Comparison of ENCODE assay signal across 13 mouse cellular contexts in genomic region chr4:151738280-151738679, GRCm38 (mm10).
DNase-seq lines count a peak whose midpoint lies in the region; ATAC-seq lines count a peak whose summit lies in the region.
"Had no signal": no experiment of that assay in that cellular context is flagged by ENCODE, and none has a peak within 500 bp of the region (broad histone marks: within the 10 kb centered on the region; RNA-seq: fewer than 3 reads in every experiment).

No protein-coding gene starts in this region.

- H3K4me2 ChIP-seq in embryonic facial prominence, embryonic 12.5 days (replicated peaks): no peak overlapping the region
- no peak overlapping the region for H3K4me2 ChIP-seq in heart, embryonic 16.5 days (ENCODE audit: low read depth, low read length)
- H3K4me2 ChIP-seq in neural tube, embryonic 13.5 days: no peak overlapping the region
- H3K4me2 ChIP-seq: liver, embryonic 13.5 days; stomach, embryonic 15.5 days had no signal

- DNase-seq in embryonic facial prominence, embryonic 10.5 days (ENCODE audit: low spot score): no peak
- DNase-seq in heart, postnatal 25 days (ENCODE audit: low spot score): no peak
- DNase-seq in neural tube, embryonic 10.5 days (ENCODE audit: extremely low spot score, low spot score): no peak
- peak; percentile 45 to 46 for DNase-seq in layer of hippocampus, postnatal 10 days (ENCODE audit: low spot score in 2 of 2)
- no peak for DNase-seq in spleen, postnatal 10 days (ENCODE audit: low spot score in 2 of 2)
- DNase-seq: cerebellum, adult 18-20 months; kidney, adult 11 months; liver, embryonic 13.5 days; thymus, postnatal 4 days had no signal

- ATAC-seq in embryonic facial prominence, embryonic 12.5 days (ENCODE audit: insufficient number of reproducible peaks, insufficient read depth, low FRiP score, low TSS enrichment): no peak
- no peak for ATAC-seq in heart, embryonic 16.5 days (replicated peaks; ENCODE audit: extremely low read depth, insufficient read depth, low FRiP score)
- no peak for ATAC-seq in neural tube, embryonic 13.5 days (ENCODE audit: low read depth)

- 75% methylated on average over 5 of the region's 5 CpGs for WGBS in embryonic facial prominence, embryonic 12.5 days
- WGBS in embryonic facial prominence, embryonic 10.5 days: 87% methylated on average over 5 of the region's 5 CpGs
- WGBS in heart, embryonic 16.5 days: 49% methylated on average over 5 of the region's 5 CpGs
- WGBS in neural tube, embryonic 13.5 days: 78% methylated on average over 5 of the region's 5 CpGs

- H3K27ac ChIP-seq in embryonic facial prominence, embryonic 12.5 days: 0 out of 2 replicates have a peak overlapping the region, but pooled peaks have one; percentile 17
- no peak overlapping the region for H3K27ac ChIP-seq in embryonic facial prominence, embryonic 10.5 days (replicated peaks)
- H3K27ac ChIP-seq in heart, embryonic 16.5 days (ENCODE audit: low read length): peak overlapping the region; percentile 5
- peak overlapping the region; percentile 67 for H3K27ac ChIP-seq in neural tube, embryonic 13.5 days (replicated peaks)
- H3K27ac ChIP-seq: liver, embryonic 13.5 days; stomach, embryonic 15.5 days had no signal

- no peak overlapping the region for H3K9ac ChIP-seq in embryonic facial prominence, embryonic 12.5 days
- H3K9ac ChIP-seq in heart, embryonic 16.5 days (ENCODE audit: low read length): no peak overlapping the region
- 0 out of 2 replicates have a peak overlapping the region, but pooled peaks have one; percentile 8 for H3K9ac ChIP-seq in neural tube, embryonic 13.5 days
- H3K9ac ChIP-seq: liver, embryonic 13.5 days; stomach, embryonic 15.5 days had no signal

- no peak overlapping the region for H3K4me3 ChIP-seq in embryonic facial prominence, embryonic 12.5 days
- no peak overlapping the region for H3K4me3 ChIP-seq in embryonic facial prominence, embryonic 10.5 days
- no peak overlapping the region for H3K4me3 ChIP-seq in heart, embryonic 16.5 days (ENCODE audit: low read length)
- no peak overlapping the region for H3K4me3 ChIP-seq in neural tube, embryonic 13.5 days
- H3K4me3 ChIP-seq: liver, embryonic 13.5 days; stomach, embryonic 15.5 days had no signal

- H3K27me3 ChIP-seq in embryonic facial prominence, embryonic 12.5 days: no peaks in the 10 kb centered on the region
- H3K27me3 ChIP-seq in embryonic facial prominence, embryonic 10.5 days (replicated peaks; ENCODE audit: low read depth, poor library complexity, severe bottlenecking): no peaks in the 10 kb centered on the region
- no peaks in the 10 kb centered on the region for H3K27me3 ChIP-seq in heart, embryonic 16.5 days (ENCODE audit: control insufficient read depth, insufficient read depth, low read length)
- H3K27me3 ChIP-seq in neural tube, embryonic 13.5 days: no peaks in the 10 kb centered on the region
- H3K27me3 ChIP-seq: liver, embryonic 13.5 days; stomach, embryonic 15.5 days had no signal

- intact Hi-C loops in heart, postnatal 25 days (cut with DNase I): loop anchor here (5.0 kb wide), 1 partner anchor 51 kb away; no protein-coding TSS in a partner anchor

- H3K36me3 ChIP-seq in embryonic facial prominence, embryonic 12.5 days: no peaks in the 10 kb centered on the region
- H3K36me3 ChIP-seq in embryonic facial prominence, embryonic 10.5 days (replicated peaks): no peaks in the 10 kb centered on the region
- no peaks in the 10 kb centered on the region for H3K36me3 ChIP-seq in heart, embryonic 16.5 days (ENCODE audit: control insufficient read depth, insufficient read depth)
- H3K36me3 ChIP-seq in neural tube, embryonic 13.5 days: no peaks in the 10 kb centered on the region
- H3K36me3 ChIP-seq: liver, embryonic 13.5 days; stomach, embryonic 15.5 days had no signal

- no peaks in the 10 kb centered on the region for H3K9me3 ChIP-seq in embryonic facial prominence, embryonic 12.5 days
- no peaks in the 10 kb centered on the region for H3K9me3 ChIP-seq in embryonic facial prominence, embryonic 10.5 days
- H3K9me3 ChIP-seq in heart, embryonic 16.5 days (replicated peaks; ENCODE audit: control insufficient read depth, low read length): no peaks in the 10 kb centered on the region
- no peaks in the 10 kb centered on the region for H3K9me3 ChIP-seq in neural tube, embryonic 13.5 days
- H3K9me3 ChIP-seq: liver, embryonic 13.5 days; stomach, embryonic 15.5 days had no signal

- H3K4me1 ChIP-seq in embryonic facial prominence, embryonic 12.5 days: peaks cover 15% of the 10 kb centered on the region; the same call in 1 of the 2 replicates
- peaks cover 22% of the 10 kb centered on the region for H3K4me1 ChIP-seq in embryonic facial prominence, embryonic 10.5 days
- H3K4me1 ChIP-seq in heart, embryonic 16.5 days (ENCODE audit: control insufficient read depth, insufficient read depth, low read length): peaks cover 9% of the 10 kb centered on the region
- peaks cover 44% of the 10 kb centered on the region for H3K4me1 ChIP-seq in neural tube, embryonic 13.5 days (replicated peaks)

Comparison
In these comparisons a context has a peak if more than half of its experiments do, and no peak if none do; other contexts are left out.
1. DNase-seq: peak in layer of hippocampus, postnatal 10 days (2 of 2); none in embryonic facial prominence, embryonic 10.5 days (single experiment), heart, postnatal 25 days (single experiment), neural tube, embryonic 10.5 days (single experiment) and spleen, postnatal 10 days (0 of 2).